Mouse (Mus musculus): ENCODE measurements around the gene 9430015G10Rik. TPM values are rescaled to one million over a fixed set of nuclear protein-coding genes. Genes with fewer than 3 reads are reported as not detected.

Gene 9430015G10Rik
- polyA plus RNA-seq, 1 experiment from 2014 or later: 62.3 TPM

- H3K36me3 ChIP-seq: peaks cover 10% of the 10 kb centered on the region; the same call in 1 of the 2 replicates
- peak overlapping the region; percentile 96 for H3K27ac ChIP-seq
- H3K27me3 ChIP-seq (ENCODE audit: insufficient read depth, poor library complexity, severe bottlenecking): no peaks in the 10 kb centered on the region
- H3K9me3 ChIP-seq: no peaks in the 10 kb centered on the region
- 31% methylated on average over 13 of the region's 13 CpGs for WGBS
- peak; percentile 67 for DNase-seq (ENCODE audit: low spot score)
- peak overlapping the region; percentile 88 for H3K4me3 ChIP-seq
- peaks cover 15% of the 10 kb centered on the region for H3K4me1 ChIP-seq (replicated peaks)
Observed at GRCm38 (mm10) chr4:156108606-156109546, 906 bp upstream of the 9430015G10Rik start.

- 97% methylated on average over 7 of the region's 7 CpGs for WGBS
- no peak overlapping the region for H3K27ac ChIP-seq
- H3K9me3 ChIP-seq: no peaks in the 10 kb centered on the region
- H3K4me1 ChIP-seq (replicated peaks): no peaks in the 10 kb centered on the region
- H3K27me3 ChIP-seq (ENCODE audit: insufficient read depth, poor library complexity, severe bottlenecking): no peaks in the 10 kb centered on the region
- DNase-seq (ENCODE audit: low spot score): no peak
- peaks cover 92% of the 10 kb centered on the region for H3K36me3 ChIP-seq
- H3K4me3 ChIP-seq: no peak overlapping the region
Observed at GRCm38 (mm10) chr4:156124077-156124476, 14.3 kb downstream of the 9430015G10Rik start.

GRCm38 (mm10) chr4:156125393-156125792 is 15.6 kb downstream of the 9430015G10Rik start:
- no peak for DNase-seq (ENCODE audit: low spot score)
- WGBS: 94% methylated on average over 6 of the region's 6 CpGs
- H3K27ac ChIP-seq: no peak overlapping the region
- H3K4me1 ChIP-seq (replicated peaks): no peaks in the 10 kb centered on the region
- H3K27me3 ChIP-seq (ENCODE audit: insufficient read depth, poor library complexity, severe bottlenecking): no peaks in the 10 kb centered on the region
- H3K4me3 ChIP-seq: no peak overlapping the region
- no peaks in the 10 kb centered on the region for H3K9me3 ChIP-seq
- peaks cover 78% of the 10 kb centered on the region for H3K36me3 ChIP-seq

- no peaks in the 10 kb centered on the region for H3K4me1 ChIP-seq (replicated peaks)
- no peaks in the 10 kb centered on the region for H3K9me3 ChIP-seq
- peaks cover 64% of the 10 kb centered on the region for H3K36me3 ChIP-seq
- no peaks in the 10 kb centered on the region for H3K27me3 ChIP-seq (ENCODE audit: insufficient read depth, poor library complexity, severe bottlenecking)
- no peak overlapping the region for H3K4me3 ChIP-seq
- DNase-seq (ENCODE audit: low spot score): no peak
- H3K27ac ChIP-seq: no peak overlapping the region
- WGBS: 93% methylated on average over 7 of the region's 7 CpGs
Observed at GRCm38 (mm10) chr4:156126841-156127240, 17.1 kb downstream of the 9430015G10Rik start.

- 89% methylated on average over 5 of the region's 5 CpGs for WGBS
- no peak for DNase-seq (ENCODE audit: low spot score)
Observed at GRCm38 (mm10) chr4:156128746-156129145, 19.0 kb downstream of the 9430015G10Rik start.

GRCm38 (mm10) chr4:156130436-156130835 is 20.7 kb downstream of the 9430015G10Rik start, which contains the start of gene Rnf223:
Rnf223 (plus strand) TSS chr4:156130513.
- H3K4me3 ChIP-seq: no peak within 1 kb of the TSS
- H3K4me1 ChIP-seq (replicated peaks): no peaks in the 10 kb centered on the region; the same call in 1 of the 2 replicates
- H3K27me3 ChIP-seq (ENCODE audit: insufficient read depth, poor library complexity, severe bottlenecking): no peaks in the 10 kb centered on the region
- no peak within 1 kb of the TSS for H3K27ac ChIP-seq
- WGBS: 82% methylated on average over 15 of the region's 15 CpGs
- no peaks in the 10 kb centered on the region for H3K9me3 ChIP-seq
- DNase-seq (ENCODE audit: low spot score): no peak
- peaks cover 28% of the 10 kb centered on the region for H3K36me3 ChIP-seq

More at GRCm38 (mm10) chr4:156128746-156129145, 19.0 kb downstream of the 9430015G10Rik start:
- Histone ChIP-seq H3K36me3 (peaks cover 45% of the 10 kb centered on the region), H3K4me3 (no peak overlapping the region), H3K27ac (no peak overlapping the region), H3K27me3 (ENCODE audit: insufficient read depth, poor library complexity, severe bottlenecking) (no peaks in the 10 kb centered on the region), H3K4me1 (replicated peaks) (no peaks in the 10 kb centered on the region; the same call in 1 of the 2 replicates), H3K9me3 (no peaks in the 10 kb centered on the region)

- Histone ChIP-seq H3K9me3 (no peaks in the 10 kb centered on the region), H3K27me3 (ENCODE audit: insufficient read depth, poor library complexity, severe bottlenecking) (no peaks in the 10 kb centered on the region), H3K27ac (no peak overlapping the region), H3K4me1 (replicated peaks) (no peaks in the 10 kb centered on the region; the same call in 1 of the 2 replicates), H3K4me3 (no peak overlapping the region), H3K36me3 (peaks cover 23% of the 10 kb centered on the region)
- WGBS: 85% methylated on average over 10 of the region's 10 CpGs
- DNase-seq (ENCODE audit: low spot score): no peak
Observed at GRCm38 (mm10) chr4:156130940-156131339, 21.2 kb downstream of the 9430015G10Rik start.

GRCm38 (mm10) chr4:156133334-156133733 is 23.6 kb downstream of the 9430015G10Rik start:
- Histone ChIP-seq H3K9me3 (peaks cover 4% of the 10 kb centered on the region), H3K4me3 (no peak overlapping the region), H3K36me3 (no peaks in the 10 kb centered on the region), H3K4me1 (replicated peaks) (no peaks in the 10 kb centered on the region; the same call in 1 of the 2 replicates), H3K27ac (peak overlapping the region; percentile 57), H3K27me3 (ENCODE audit: insufficient read depth, poor library complexity, severe bottlenecking) (no peaks in the 10 kb centered on the region)
- 65% methylated on average over 5 of the region's 5 CpGs for WGBS
- no peak for DNase-seq (ENCODE audit: low spot score)

- no peak for DNase-seq (ENCODE audit: low spot score)
- no peaks in the 10 kb centered on the region for H3K36me3 ChIP-seq
- no peak overlapping the region for H3K4me3 ChIP-seq
- no peaks in the 10 kb centered on the region for H3K27me3 ChIP-seq (ENCODE audit: insufficient read depth, poor library complexity, severe bottlenecking)
- WGBS: 81% methylated on average over 12 of the region's 12 CpGs
- no peaks in the 10 kb centered on the region; the same call in 1 of the 2 replicates for H3K4me1 ChIP-seq (replicated peaks)
- H3K27ac ChIP-seq: peak overlapping the region; percentile 57
- peaks cover 9% of the 10 kb centered on the region for H3K9me3 ChIP-seq
Observed at GRCm38 (mm10) chr4:156133943-156134605, 24.3 kb downstream of the 9430015G10Rik start.

- Histone ChIP-seq H3K4me1 (replicated peaks) (no peaks in the 10 kb centered on the region; the same call in 1 of the 2 replicates), H3K9me3 (peaks cover 13% of the 10 kb centered on the region), H3K27ac (no peak overlapping the region), H3K27me3 (ENCODE audit: insufficient read depth, poor library complexity, severe bottlenecking) (no peaks in the 10 kb centered on the region), H3K4me3 (no peak overlapping the region), H3K36me3 (no peaks in the 10 kb centered on the region)
- DNase-seq (ENCODE audit: low spot score): no peak
- WGBS: 92% methylated on average over 13 of the region's 13 CpGs
Observed at GRCm38 (mm10) chr4:156135112-156135511, 25.3 kb downstream of the 9430015G10Rik start.

GRCm38 (mm10) chr4:156135801-156136200 is 26.0 kb downstream of the 9430015G10Rik start:
- H3K27me3 ChIP-seq (ENCODE audit: insufficient read depth, poor library complexity, severe bottlenecking): no peaks in the 10 kb centered on the region
- H3K36me3 ChIP-seq: no peaks in the 10 kb centered on the region
- no peak for DNase-seq (ENCODE audit: low spot score)
- no peak overlapping the region for H3K27ac ChIP-seq
- 93% methylated on average over 14 of the region's 14 CpGs for WGBS
- no peaks in the 10 kb centered on the region; the same call in 1 of the 2 replicates for H3K4me1 ChIP-seq (replicated peaks)
- H3K4me3 ChIP-seq: no peak overlapping the region
- peaks cover 13% of the 10 kb centered on the region for H3K9me3 ChIP-seq

- H3K36me3 ChIP-seq: no peaks in the 10 kb centered on the region
- DNase-seq (ENCODE audit: low spot score): no peak
- H3K4me3 ChIP-seq: no peak overlapping the region
- 94% methylated on average over 30 of the region's 30 CpGs for WGBS
- no peaks in the 10 kb centered on the region; the same call in 1 of the 2 replicates for H3K4me1 ChIP-seq (replicated peaks)
- H3K9me3 ChIP-seq: peaks cover 13% of the 10 kb centered on the region
- H3K27me3 ChIP-seq (ENCODE audit: insufficient read depth, poor library complexity, severe bottlenecking): no peaks in the 10 kb centered on the region
- H3K27ac ChIP-seq: no peak overlapping the region
Observed at GRCm38 (mm10) chr4:156136285-156137100, 26.7 kb downstream of the 9430015G10Rik start.

Measured in hindbrain, embryonic 10.5 days (tissue).